Mouse (Mus musculus) forebrain, embryonic 14.5 days (tissue): ENCODE measurements around the gene Cdk14. TPM values are rescaled to one million over a fixed set of nuclear protein-coding genes. Genes with fewer than 3 reads are reported as not detected.
A peak's percentile ranks its signal among the peaks of the same experiment; 100 is the strongest.

Experiments used
- ATAC-seq: fragments of 200-750 bp; cut with Nextera tagmentation; 2 replicates; pipeline ENCODE4 v1.8.0; 2017; ENCODE audit warnings: mild to moderate bottlenecking, moderate library complexity
- DNase-seq: peaks from one replicate; pipeline ENCODE4 v3.0.0-alpha.2; 2015; ENCODE audit warnings: low spot score
- H3K27ac ChIP-seq: fragments of 300-500 bp; sonication (generic); 2 replicates; pipeline ENCODE4 v1.5.1; 2014; ENCODE audit warnings: low read depth, mild to moderate bottlenecking, control low read depth, low read length, moderate library complexity
- H3K27me3 ChIP-seq: fragments of 300-500 bp; sonication (generic); replicated peaks from 2 replicates; pipeline ENCODE4 v1.6.1; 2014; ENCODE audit warnings: low read length, control low read depth, mixed read lengths; ENCODE audit not compliant: control insufficient read depth, insufficient read depth
- H3K36me3 ChIP-seq: fragments of 300-500 bp; sonication (generic); 2 replicates; pipeline ENCODE4 v1.6.1; 2014; ENCODE audit warnings: low read length, control low read depth; ENCODE audit not compliant: control insufficient read depth, insufficient read depth
- H3K4me1 ChIP-seq: fragments of 300-500 bp; sonication (generic); 2 replicates; pipeline ENCODE4 v1.6.1; 2014; ENCODE audit warnings: antibody characterized with exemption, low read length, control low read depth; ENCODE audit not compliant: control insufficient read depth, insufficient read depth
- H3K4me2 ChIP-seq: fragments of 300-500 bp; sonication (generic); 2 replicates; pipeline ENCODE4 v1.6.1; 2014; ENCODE audit warnings: mild to moderate bottlenecking, control low read depth, low read length
- H3K4me3 ChIP-seq: fragments of 300-500 bp; sonication (generic); 2 replicates; pipeline ENCODE4 v1.5.1; 2014; ENCODE audit warnings: low read depth, low read length, control low read depth
- H3K9ac ChIP-seq: fragments of 300-500 bp; sonication (generic); 2 replicates; pipeline ENCODE4 v1.6.1; 2014; ENCODE audit warnings: mild to moderate bottlenecking, low read length, control low read depth, moderate library complexity
- H3K9me3 ChIP-seq: fragments of 300-500 bp; sonication (generic); replicated peaks from 2 replicates; pipeline ENCODE4 v1.6.1; 2016; ENCODE audit warnings: low read length, control low read depth, mixed read lengths; ENCODE audit not compliant: control insufficient read depth
- WGBS: fragments of 180-500 bp; shearing (Covaris S2); extraction: QIAGEN DNeasy Blood & Tissue Kit; methylation state at CpG from one replicate; pipeline ENCODE4 v1.1.7; 2014; 5-methylcytosine and 5-hydroxymethylcytosine counted together
- polyA plus RNA-seq: library from polyadenylated mRNA; unstranded; fragments of >200 nt; fragmentation: Nextera tagmentation; extraction: Ambion mirVana; gene quantifications from 2 replicates; pipeline ENCODE4 v1.2.1, GENCODE M21; 2014

Gene Cdk14
- polyA plus RNA-seq, 1 experiment from 2014 or later, result 26.6 TPM

GRCm38 (mm10) chr5:5401986-5402385, 18.1 kb downstream of the Cdk14 start:
- DNase-seq (no peak), ATAC-seq (no peak)
- Histone ChIP-seq H3K9ac (no peak overlapping the region), H3K27me3 (no peaks in the 10 kb centered on the region), H3K4me2 (no peak overlapping the region), H3K4me3 (no peak overlapping the region), H3K27ac (no peak overlapping the region), H3K9me3 (no peaks in the 10 kb centered on the region), H3K4me1 (no peaks in the 10 kb centered on the region), H3K36me3 (no peaks in the 10 kb centered on the region)
- 43% methylated on average over 4 of the region's 4 CpGs for WGBS

GRCm38 (mm10) chr5:5392786-5393185, 27.3 kb downstream of the Cdk14 start:
- Histone ChIP-seq H3K27ac (no peak overlapping the region), H3K4me3 (no peak overlapping the region), H3K36me3 (no peaks in the 10 kb centered on the region), H3K9ac (no peak overlapping the region), H3K27me3 (no peaks in the 10 kb centered on the region), H3K4me2 (no peak overlapping the region), H3K9me3 (no peaks in the 10 kb centered on the region), H3K4me1 (no peaks in the 10 kb centered on the region)
- DNase-seq (no peak), ATAC-seq (no peak)
- 56% methylated on average over 3 of the region's 3 CpGs for WGBS

GRCm38 (mm10) chr5:5380731-5381718, 39.1 kb downstream of the Cdk14 start:
- 4% methylated on average over 23 of the region's 23 CpGs for WGBS
- H3K36me3 ChIP-seq, result no peaks in the 10 kb centered on the region
- ATAC-seq (0 out of 2 replicates have a peak, but pooled peaks have one; percentile 1), DNase-seq (peak; percentile 44)
- H3K4me3 ChIP-seq, result peak overlapping the region; percentile 68
- no peaks in the 10 kb centered on the region for H3K9me3 ChIP-seq
- H3K4me2 ChIP-seq, result peak overlapping the region; percentile 63
- peak overlapping the region; percentile 91 for H3K27ac ChIP-seq
- H3K9ac ChIP-seq, result peak overlapping the region; percentile 92
- peaks cover 11% of the 10 kb centered on the region for H3K4me1 ChIP-seq
- no peaks in the 10 kb centered on the region for H3K27me3 ChIP-seq

- no peaks in the 10 kb centered on the region for H3K9me3 ChIP-seq
- peaks cover 11% of the 10 kb centered on the region for H3K4me1 ChIP-seq
- peak overlapping the region; percentile 68 for H3K4me3 ChIP-seq
- peak; percentile 78 for DNase-seq
- no peaks in the 10 kb centered on the region for H3K36me3 ChIP-seq
- H3K27ac ChIP-seq, result peak overlapping the region; percentile 91
- H3K27me3 ChIP-seq, result no peaks in the 10 kb centered on the region
- peak overlapping the region; percentile 63 for H3K4me2 ChIP-seq
- 1% methylated on average over 107 of the region's 128 CpGs for WGBS
- H3K9ac ChIP-seq, result peak overlapping the region; percentile 92
- peak; percentile 96 for ATAC-seq
Measured at GRCm38 (mm10) chr5:5379870-5380730, 40.0 kb downstream of the Cdk14 start.

GRCm38 (mm10) chr5:5379501-5379869, 40.6 kb downstream of the Cdk14 start:
- peaks cover 11% of the 10 kb centered on the region for H3K4me1 ChIP-seq
- H3K9ac ChIP-seq, result peak overlapping the region; percentile 92
- H3K9me3 ChIP-seq, result no peaks in the 10 kb centered on the region
- H3K4me2 ChIP-seq, result peak overlapping the region; percentile 63
- peak overlapping the region; percentile 68 for H3K4me3 ChIP-seq
- 0 out of 2 replicates have a peak, but pooled peaks have one; percentile 0 for ATAC-seq
- under 1% methylated on average over 13 of the region's 14 CpGs for WGBS
- H3K36me3 ChIP-seq, result no peaks in the 10 kb centered on the region
- peak; percentile 30 for DNase-seq
- H3K27me3 ChIP-seq, result no peaks in the 10 kb centered on the region
- peak overlapping the region; percentile 91 for H3K27ac ChIP-seq

- H3K27ac ChIP-seq, result no peak overlapping the region
- 92% methylated on average over 1 of the region's 1 CpGs for WGBS
- H3K9me3 ChIP-seq, result no peaks in the 10 kb centered on the region
- no peaks in the 10 kb centered on the region for H3K36me3 ChIP-seq
- no peaks in the 10 kb centered on the region for H3K27me3 ChIP-seq
- H3K9ac ChIP-seq, result no peak overlapping the region
- DNase-seq (no peak), ATAC-seq (no peak)
- H3K4me2 ChIP-seq, result no peak overlapping the region
- no peak overlapping the region for H3K4me3 ChIP-seq
- H3K4me1 ChIP-seq, result peaks cover 21% of the 10 kb centered on the region
Measured at GRCm38 (mm10) chr5:5374393-5374792, 45.7 kb downstream of the Cdk14 start.

GRCm38 (mm10) chr5:5373541-5373940, 46.6 kb downstream of the Cdk14 start:
- Histone ChIP-seq H3K9ac (no peak overlapping the region), H3K27ac (peak overlapping the region; percentile 5; the same call in 1 of the 2 replicates), H3K4me2 (no peak overlapping the region), H3K36me3 (no peaks in the 10 kb centered on the region), H3K9me3 (no peaks in the 10 kb centered on the region), H3K4me3 (no peak overlapping the region), H3K4me1 (peaks cover 18% of the 10 kb centered on the region), H3K27me3 (no peaks in the 10 kb centered on the region)
- ATAC-seq (no peak), DNase-seq (peak; percentile 44)
- WGBS, result 31% methylated on average over 7 of the region's 7 CpGs

- DNase-seq, result peak; percentile 29
- H3K27me3 ChIP-seq, result no peaks in the 10 kb centered on the region
- H3K9me3 ChIP-seq, result no peaks in the 10 kb centered on the region
- WGBS, result 34% methylated on average over 5 of the region's 5 CpGs
- H3K4me1 ChIP-seq, result peaks cover 11% of the 10 kb centered on the region
- no peak overlapping the region for H3K9ac ChIP-seq
- no peaks in the 10 kb centered on the region for H3K36me3 ChIP-seq
- H3K27ac ChIP-seq, result no peak overlapping the region
- H3K4me2 ChIP-seq, result no peak overlapping the region
- peak; percentile 37; the same call in 1 of the 2 replicates for ATAC-seq
- H3K4me3 ChIP-seq, result no peak overlapping the region
Measured at GRCm38 (mm10) chr5:5372936-5373335, 47.2 kb downstream of the Cdk14 start.
